In genomic region chr4:14327163-14327562, GRCm38 (mm10) we compare ENCODE assay signal across 25 mouse cellular contexts.
DNase-seq lines count a peak whose midpoint lies in the region; ATAC-seq and TF ChIP-seq lines count a peak whose summit lies in the region.
"Had no signal": no experiment of that assay in that cellular context is flagged by ENCODE, and none has a peak within 500 bp of the region (broad histone marks: within the 10 kb centered on the region; RNA-seq: fewer than 3 reads in every experiment).

No protein-coding gene starts in this region.

- H3K27ac ChIP-seq in CH12.LX (ENCODE audit: insufficient read depth, low read depth) = no peak overlapping the region
- H3K27ac ChIP-seq: embryonic facial prominence, embryonic 10.5 days; embryonic facial prominence, embryonic 12.5 days; forebrain, embryonic 13.5 days; forebrain, embryonic 15.5 days had no signal

- DNase-seq in CH12.LX (ENCODE audit: extremely low read depth) = peak; percentile 17
- DNase-seq in c-Kit-positive CD71-negative TER-119-negative erythroid progenitor cells, embryonic 14.5 days (ENCODE audit: low read depth) = peak; percentile 6
- no peak for DNase-seq in gastrocnemius, adult 8-10 months (ENCODE audit: low spot score in 2 of 2)
- no peak for DNase-seq in kidney, adult 8-10 months
- no peak for DNase-seq in cerebellum, adult 11-12 months
- DNase-seq: adrenal gland, adult 8-10 months; adrenal gland, postnatal 14 days; adrenal gland, postnatal 36 days; B cell, adult 2 months; cerebellum, adult 11 months; cerebellum, adult 2 months; cerebellum, adult 9-10 months; cerebellum, postnatal 10 days; cerebellum, postnatal 25 days; forebrain, postnatal 0 days had no signal

- H3K4me3 ChIP-seq in CH12.LX (replicated peaks in 1 of 3; ENCODE audit: low read depth in 2 of 3, low read length in 2 of 3, poor library complexity in 1 of 3) = no peak overlapping the region
- H3K4me3 ChIP-seq: embryonic facial prominence, embryonic 10.5 days; embryonic facial prominence, embryonic 12.5 days; forebrain, embryonic 13.5 days; forebrain, embryonic 15.5 days had no signal

- peak; percentile 63; the same call in 1 of the 2 replicates for ATAC-seq in granulocyte monocyte progenitor cell, adult 5-6 weeks (replicated peaks; ENCODE audit: poor library complexity, severe bottlenecking)
- peak; percentile 65 for ATAC-seq in megakaryocyte progenitor cell, adult 5-6 weeks (replicated peaks; ENCODE audit: poor library complexity)
- ATAC-seq in frontal cortex, adult (ENCODE audit: low TSS enrichment) = no peak
- ATAC-seq: activated CD4-positive, CD25-positive, alpha-beta regulatory T cell, adult 4 months; CD4-positive, CD25-positive, alpha-beta regulatory T cell, adult 4 months; forebrain, embryonic 13.5 days; forebrain, embryonic 15.5 days; forebrain, postnatal 0 days; Patski had no signal

- no peaks in the 10 kb centered on the region for H3K36me3 ChIP-seq in CH12.LX (replicated peaks in 1 of 2; ENCODE audit: control insufficient read depth in 1 of 2, insufficient read depth in 1 of 2, low read length in 1 of 2)
- H3K36me3 ChIP-seq: embryonic facial prominence, embryonic 10.5 days; embryonic facial prominence, embryonic 12.5 days; forebrain, embryonic 15.5 days had no signal

- H3K4me2 ChIP-seq in CH12.LX (ENCODE audit: insufficient read depth, low read depth, poor library complexity, severe bottlenecking) = no peak overlapping the region
- H3K4me2 ChIP-seq: embryonic facial prominence, embryonic 12.5 days; forebrain, embryonic 13.5 days; forebrain, embryonic 15.5 days had no signal

- no peak for TF ChIP-seq CTCF in CH12.LX (conservative IDR thresholded peaks at IDR 0.05 in 1 of 2, IDR thresholded peaks at IDR 0.05 in 1 of 2; ENCODE audit: low read depth in 2 of 2, low read length in 2 of 2)

- no peak for TF ChIP-seq EP300 in CH12.LX (IDR thresholded peaks at IDR 0.05; ENCODE audit: low read length)

- H3K79me2 ChIP-seq in CH12.LX (replicated peaks; ENCODE audit: control insufficient read depth, extremely low read depth, insufficient read depth, poor library complexity, severe bottlenecking) = no peaks in the 10 kb centered on the region

- no peak overlapping the region for H3K9ac ChIP-seq in CH12.LX (ENCODE audit: insufficient read depth, low read depth)
- H3K9ac ChIP-seq: embryonic facial prominence, embryonic 12.5 days; forebrain, embryonic 13.5 days; forebrain, embryonic 15.5 days; forebrain, postnatal 0 days had no signal

- H3K9me3 ChIP-seq in CH12.LX (replicated peaks; ENCODE audit: low read length) = no peaks in the 10 kb centered on the region
- H3K9me3 ChIP-seq: embryonic facial prominence, embryonic 10.5 days; embryonic facial prominence, embryonic 12.5 days; forebrain, embryonic 13.5 days; forebrain, embryonic 15.5 days had no signal

- no peak for TF ChIP-seq RAD21 in CH12.LX (IDR thresholded peaks at IDR 0.05; ENCODE audit: low read depth, low read length)

- H3K27me3 ChIP-seq in CH12.LX (replicated peaks) = no peaks in the 10 kb centered on the region
- H3K27me3 ChIP-seq: embryonic facial prominence, embryonic 12.5 days; forebrain, embryonic 13.5 days; forebrain, embryonic 15.5 days; Patski had no signal

- in situ Hi-C loops in CH12.LX (cut with MboI; ENCODE audit: low pct_ligation_motif_present, low pct_unique_long_range_greater_than_20kb, low sequenced_read_pairs) = no loop called here

- dilution Hi-C loops in CH12.LX (cut with MboI; ENCODE audit: extremely low pct_ligation_motif_present, extremely low pct_unique_long_range_greater_than_20kb, low sequenced_read_pairs) = no loop called here

- peaks cover 0 to 5% of the 10 kb centered on the region in 2 experiments; a peak in 1 of 4 replicates for H3K4me1 ChIP-seq in CH12.LX (ENCODE audit: control insufficient read depth in 1 of 2, insufficient read depth in 2 of 2)
- H3K4me1 ChIP-seq: embryonic facial prominence, embryonic 12.5 days; forebrain, embryonic 13.5 days; forebrain, embryonic 15.5 days had no signal

- no peak for TF ChIP-seq POLR2A in CH12.LX (IDR thresholded peaks at IDR 0.05; ENCODE audit: low read depth, low read length)

TF ChIP-seq in CH12.LX, 34 proteins besides CTCF, POLR2A, EP300 and RAD21:
- no peak for TF ChIP-seq USF1 (IDR thresholded peaks at IDR 0.05; ENCODE audit: low read depth, low read length)
- TF ChIP-seq ZKSCAN1 (IDR thresholded peaks at IDR 0.05; ENCODE audit: borderline replicate concordance, low read depth, low read length) = no peak
- no peak for TF ChIP-seq E2F4 (IDR thresholded peaks at IDR 0.05; ENCODE audit: insufficient replicate concordance, low read depth, low read length)
- TF ChIP-seq MAFK (IDR thresholded peaks at IDR 0.05; ENCODE audit: insufficient replicate concordance, low read length) = no peak
- no peak for TF ChIP-seq MEF2A (IDR thresholded peaks at IDR 0.05; ENCODE audit: borderline replicate concordance, low read depth, low read length)
- no peak for TF ChIP-seq PAX5 (IDR thresholded peaks at IDR 0.05; ENCODE audit: low read length)
- TF ChIP-seq MAX (IDR thresholded peaks at IDR 0.05; ENCODE audit: low read length) = no peak
- TF ChIP-seq POLR2AphosphoS2 (IDR thresholded peaks at IDR 0.05; ENCODE audit: low read depth, low read length) = no peak
- no peak for TF ChIP-seq USF2 (conservative IDR thresholded peaks at IDR 0.05; ENCODE audit: low read depth, low read length)
- TF ChIP-seq ZNF384 (IDR thresholded peaks at IDR 0.05; ENCODE audit: low read depth, low read length) = no peak
- TF ChIP-seq ZC3H11A (IDR thresholded peaks at IDR 0.05; ENCODE audit: low read depth, low read length) = no peak
- TF ChIP-seq JUND (conservative IDR thresholded peaks at IDR 0.05; ENCODE audit: low read depth, low read length) = no peak
- no peak for TF ChIP-seq TBP (conservative IDR thresholded peaks at IDR 0.05; ENCODE audit: low read depth, low read length)
- no peak for TF ChIP-seq SMC3 (IDR thresholded peaks at IDR 0.05; ENCODE audit: low read depth, low read length)
- no peak for TF ChIP-seq GABPA (IDR thresholded peaks at IDR 0.05; ENCODE audit: insufficient replicate concordance, low read depth, low read length)
- no peak for TF ChIP-seq TCF12 (IDR thresholded peaks at IDR 0.05; ENCODE audit: low read depth, low read length)
- no peak for TF ChIP-seq IRF4 (IDR thresholded peaks at IDR 0.05; ENCODE audit: low read depth, low read length)
- TF ChIP-seq NRF1 (IDR thresholded peaks at IDR 0.05; ENCODE audit: low read depth, low read length) = no peak
- no peak for TF ChIP-seq CHD2 (IDR thresholded peaks at IDR 0.05; ENCODE audit: low read length)
- no peak for TF ChIP-seq BHLHE40 (IDR thresholded peaks at IDR 0.05; ENCODE audit: low read depth, low read length)

Comparison
In these comparisons a context has a peak if more than half of its experiments do, and no peak if none do; other contexts are left out.
1. DNase-seq: peak in CH12.LX (single experiment) and c-Kit-positive CD71-negative TER-119-negative erythroid progenitor cells, embryonic 14.5 days (single experiment); none in gastrocnemius, adult 8-10 months (0 of 2), kidney, adult 8-10 months (0 of 2) and cerebellum, adult 11-12 months (single experiment).